Mouse (Mus musculus) gastrocnemius, postnatal 14 days (tissue): ENCODE measurements around the gene Trim44. TPM values are rescaled to one million over a fixed set of nuclear protein-coding genes. Genes with fewer than 3 reads are reported as not detected.

Experiments
- DNase-seq: peaks from one replicate; pipeline ENCODE4 v3.0.0; 2021; ENCODE audit warnings: mixed read lengths
- intact Hi-C: fragments of 180-260 bp; cut with DNase I; formaldehyde crosslinking; loops from one replicate; pipeline ENCODE4 v1.15.1; 2025; ENCODE audit warnings: low total_unique reads
- total RNA-seq, 2 experiments: library from RNA; stranded (reverse); gene quantifications; 2 replicates each; pipeline ENCODE4 v1.2.3; 2021

The Trim44 gene
- total RNA-seq, 2 experiments from 2014 or later, result 15.7 to 19.8 TPM

- intact Hi-C loops, result no loop called here
- no peak for DNase-seq
These were observed 34.1 kb downstream of the Trim44 start for GRCm38 (mm10) chr2:102373406-102374105.

GRCm38 (mm10) chr2:102372690-102373089, 34.9 kb downstream of the Trim44 start:
- intact Hi-C loops, result no loop called here
- DNase-seq, result no peak

DNA sequence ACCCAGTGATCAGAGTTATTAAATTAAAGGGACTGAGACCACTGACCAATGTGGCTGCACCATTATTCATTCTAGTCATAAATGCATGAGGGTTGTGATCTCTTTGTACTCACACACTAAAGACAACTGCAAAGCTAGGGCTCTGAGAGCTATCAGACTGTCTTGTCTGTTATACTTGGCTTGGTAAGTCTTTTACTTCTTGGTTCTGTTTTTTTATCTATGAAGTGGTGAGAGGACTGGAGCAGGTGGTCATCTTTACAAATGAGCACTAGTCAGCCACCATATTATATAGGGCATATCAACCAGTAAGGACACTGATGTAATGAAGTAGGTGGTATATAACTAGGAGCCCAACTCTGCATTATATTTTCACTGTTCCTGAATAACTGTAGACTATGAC, 36.3 kb downstream of the Trim44 start:
- intact Hi-C loops, result no loop called here
- no peak for DNase-seq

- DNase-seq, result no peak
- intact Hi-C loops, result no loop called here
These were observed 41.6 kb downstream of the Trim44 start for GRCm38 (mm10) chr2:102365983-102366545.

DNA sequence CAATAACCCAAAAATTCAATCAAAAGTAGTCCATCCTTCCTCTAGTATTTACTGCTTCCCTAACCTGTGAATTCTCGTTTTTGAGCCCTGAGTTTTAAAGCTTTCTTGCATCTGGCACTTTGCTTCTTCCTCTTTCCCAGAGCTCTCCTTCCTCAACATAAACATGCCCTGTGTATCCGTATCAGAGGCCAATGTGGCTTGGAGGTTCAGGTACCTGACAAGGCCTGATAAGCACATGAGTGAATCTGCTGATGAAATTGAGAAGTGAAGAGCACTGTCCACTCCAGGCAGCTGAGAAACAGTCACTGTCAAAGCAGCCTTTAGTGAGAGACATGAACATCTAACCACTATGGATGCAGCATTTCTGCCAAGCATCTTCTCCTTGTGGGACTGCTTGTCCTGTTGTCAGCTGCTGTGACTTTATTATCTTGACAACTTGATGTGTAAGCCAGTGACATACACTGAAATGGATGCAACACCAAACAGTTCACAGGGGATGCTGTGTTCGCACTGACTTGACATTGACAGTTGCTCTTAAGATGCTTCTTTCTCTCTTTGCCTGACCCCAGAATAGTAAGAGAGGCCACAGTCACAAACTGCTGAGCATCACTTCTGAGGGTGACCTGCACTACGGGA, 42.9 kb downstream of the Trim44 start:
- intact Hi-C loops, result no loop called here
- no peak for DNase-seq

GRCm38 (mm10) chr2:102362896-102363530, 44.6 kb downstream of the Trim44 start:
- intact Hi-C loops, result no loop called here
- no peak for DNase-seq

DNA sequence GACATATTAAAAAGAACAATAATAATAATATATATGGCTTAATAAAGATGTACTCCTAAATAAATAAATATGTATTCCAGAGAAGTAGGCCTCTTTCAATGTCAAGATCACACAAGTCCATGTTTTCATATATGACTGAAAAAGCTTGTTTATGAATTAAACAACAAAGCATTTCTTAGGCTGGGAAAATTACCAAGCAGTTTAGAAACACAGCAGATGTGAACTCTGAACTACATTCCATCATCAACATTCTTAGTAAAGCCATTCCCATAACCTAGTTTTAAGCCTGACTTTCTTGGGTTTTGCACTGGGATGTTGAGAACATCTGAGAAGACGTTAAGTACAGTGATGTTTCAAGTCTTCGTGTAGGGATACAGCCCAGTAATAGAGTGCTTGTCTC, 45.4 kb downstream of the Trim44 start:
- no peak for DNase-seq
- intact Hi-C loops, result no loop called here

DNA sequence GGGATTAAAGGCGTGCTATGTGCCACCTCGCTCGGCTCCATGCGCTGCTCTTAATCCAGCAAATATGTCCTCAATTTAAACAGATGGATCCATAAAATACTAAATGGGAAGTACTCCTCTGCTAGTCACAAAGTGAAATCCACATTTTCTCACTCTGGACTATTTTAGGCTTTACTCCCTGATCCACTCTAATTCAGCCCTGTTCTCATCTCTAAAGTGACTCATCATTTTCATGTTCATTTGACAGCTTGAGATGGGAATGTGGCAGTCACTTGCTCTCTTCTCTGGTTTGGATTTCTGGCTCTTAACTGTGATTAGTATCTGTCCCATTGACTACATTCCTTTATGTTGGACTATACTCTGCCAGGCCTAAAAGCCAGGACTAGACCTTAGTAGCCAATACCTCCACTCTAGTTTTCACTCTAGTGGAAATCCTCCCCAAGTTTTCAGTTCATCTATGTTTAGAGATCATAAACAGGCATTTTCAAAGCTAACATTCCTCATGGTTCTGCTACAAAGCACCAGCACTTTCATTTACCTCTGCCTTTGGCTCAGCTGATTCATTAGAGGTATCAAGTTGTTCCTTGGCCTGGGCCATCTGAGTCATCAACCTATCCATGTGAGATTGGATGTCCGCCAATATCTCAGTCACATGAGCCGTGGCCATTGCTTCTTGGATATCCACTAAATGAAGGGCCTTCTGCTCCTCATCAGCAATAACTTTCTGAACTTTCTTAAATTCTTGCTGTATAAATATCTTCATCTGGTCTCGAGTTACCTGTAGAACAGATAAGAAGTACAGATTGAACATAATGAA, 50.5 kb downstream of the Trim44 start:
- no peak for DNase-seq
- intact Hi-C loops, result no loop called here

GRCm38 (mm10) chr2:102354076-102354475, 53.6 kb downstream of the Trim44 start:
- DNase-seq, result no peak
- intact Hi-C loops, result no loop called here

DNA sequence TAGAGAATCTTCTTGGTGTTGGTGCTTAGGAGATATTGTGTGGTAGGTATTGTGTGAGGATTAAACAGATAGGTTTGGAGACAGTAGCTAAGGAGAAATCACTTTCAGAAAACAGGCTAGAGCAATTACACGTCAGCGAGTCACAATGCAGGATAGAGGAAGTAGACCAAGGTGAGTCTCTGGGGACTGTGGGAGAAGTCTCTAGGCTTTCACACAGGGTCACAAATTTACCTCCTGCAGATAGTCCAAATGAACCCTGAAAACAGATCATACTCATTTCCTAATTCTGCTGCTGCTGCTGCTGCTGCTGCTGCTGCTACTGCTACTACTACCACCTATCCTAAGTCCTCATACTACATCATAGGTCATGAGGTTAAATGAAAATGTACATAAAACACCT, 66.2 kb downstream of the Trim44 start:
- intact Hi-C loops, result no loop called here
- DNase-seq, result no peak

GRCm38 (mm10) chr2:102336816-102337215, 70.8 kb downstream of the Trim44 start:
- DNase-seq, result no peak
- intact Hi-C loops, result no loop called here

DNA sequence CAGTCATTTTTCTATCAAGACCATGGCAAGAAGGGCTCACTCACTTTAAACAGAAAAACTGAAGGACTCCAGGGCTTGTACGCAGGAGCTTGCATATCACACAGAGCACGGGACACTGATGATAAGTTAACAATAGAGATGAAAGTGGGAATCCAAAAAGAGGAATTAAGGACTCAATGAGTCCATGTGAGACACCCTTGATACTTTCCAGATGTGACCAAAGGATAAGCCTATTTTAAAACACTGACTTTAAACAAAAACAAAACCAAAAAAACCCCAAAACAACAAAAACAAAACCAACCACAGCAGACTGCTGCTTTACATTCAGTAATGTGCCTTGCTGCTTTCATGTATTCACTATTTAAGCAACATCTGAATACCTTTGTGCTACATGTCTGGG, 75.7 kb downstream of the Trim44 start:
- DNase-seq, result no peak
- intact Hi-C loops, result no loop called here

- DNase-seq, result no peak
- intact Hi-C loops, result no loop called here
These were observed 76.5 kb downstream of the Trim44 start for GRCm38 (mm10) chr2:102331092-102331491.

DNA sequence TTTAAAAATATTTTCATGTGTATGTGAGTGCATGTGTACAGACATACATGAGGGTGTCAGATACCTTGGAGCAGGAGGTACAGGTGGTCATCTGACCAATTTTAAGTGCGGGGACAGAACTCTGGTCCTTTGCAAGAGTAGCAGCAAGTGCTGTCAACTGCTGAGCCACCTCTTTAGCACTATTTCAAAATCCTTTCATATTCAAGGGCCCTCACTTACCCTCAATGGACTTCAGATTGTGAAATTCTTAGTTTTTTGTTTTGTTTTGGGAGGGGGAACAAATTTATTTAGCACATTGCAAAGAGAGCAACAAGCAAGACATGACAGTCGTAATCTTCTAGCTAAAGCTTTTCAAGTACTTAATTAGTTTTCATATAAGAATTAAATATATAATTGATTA, 81.7 kb downstream of the Trim44 start:
- no peak for DNase-seq
- intact Hi-C loops, result no loop called here

- no peak for DNase-seq
- intact Hi-C loops, result no loop called here
These were observed 83.3 kb downstream of the Trim44 start for GRCm38 (mm10) chr2:102324336-102324735.

DNA sequence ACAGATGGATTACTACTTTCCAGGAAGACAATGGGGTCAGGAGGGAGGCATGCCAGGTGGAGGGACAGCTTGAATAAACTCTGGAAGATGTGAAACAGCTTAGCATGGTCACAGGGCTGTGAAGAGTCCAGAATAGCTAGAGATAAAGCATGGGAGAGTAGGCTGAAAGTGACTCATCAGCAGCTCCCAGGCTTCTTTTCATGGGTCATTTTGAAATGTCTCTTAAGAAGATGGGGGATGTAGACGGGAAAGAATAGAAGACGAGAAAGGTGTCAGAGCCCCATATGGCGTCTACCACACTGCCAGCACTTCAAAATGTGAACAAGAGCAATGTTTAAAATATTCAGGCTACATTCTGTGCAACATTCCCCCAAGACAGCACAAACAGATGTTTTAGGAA, 91.1 kb downstream of the Trim44 start:
- intact Hi-C loops, result no loop called here
- no peak for DNase-seq

GRCm38 (mm10) chr2:102315153-102315552, 92.5 kb downstream of the Trim44 start:
- DNase-seq, result no peak
- intact Hi-C loops, result no loop called here

DNA sequence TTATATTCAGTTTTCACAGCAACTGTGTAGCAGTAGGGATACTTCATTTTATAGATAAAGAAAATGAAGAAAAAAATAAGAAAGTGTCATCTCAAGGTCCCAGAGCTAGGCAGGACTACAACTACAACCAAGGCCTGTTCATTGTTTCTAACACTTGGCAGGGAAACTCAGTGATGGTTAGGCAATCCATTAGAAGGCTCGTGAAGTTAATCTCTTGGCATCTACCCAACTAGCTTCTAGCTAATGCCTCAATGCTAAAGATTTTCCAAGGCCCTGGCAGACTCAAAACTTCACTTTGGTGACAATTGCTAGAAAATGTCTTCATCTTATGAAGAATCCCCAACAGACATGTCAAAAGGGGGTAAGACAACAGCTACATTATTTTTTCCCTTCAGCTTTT, 93.0 kb downstream of the Trim44 start:
- intact Hi-C loops, result no loop called here
- DNase-seq, result no peak

DNA sequence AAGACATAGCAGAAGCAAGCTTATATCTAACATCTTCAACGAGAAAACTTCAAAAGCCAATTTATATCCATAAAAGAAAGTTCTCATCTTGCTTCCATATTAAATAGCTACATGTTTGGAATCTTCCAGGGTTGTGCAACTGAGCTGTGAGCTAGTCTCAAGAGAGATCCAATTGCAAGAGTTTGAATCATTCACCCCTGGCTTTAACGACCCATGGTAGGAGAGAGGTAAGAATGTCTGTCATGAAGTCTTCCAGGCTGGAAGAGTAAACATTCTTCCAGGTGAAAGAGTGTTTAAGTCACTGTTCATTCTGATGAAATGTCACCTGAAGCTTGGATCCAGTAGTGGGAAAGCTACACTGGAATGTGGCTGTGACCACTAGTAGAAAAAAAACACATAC, 93.6 kb downstream of the Trim44 start:
- intact Hi-C loops, result no loop called here
- no peak for DNase-seq

- DNase-seq, result no peak
- intact Hi-C loops, result no loop called here
These were observed 94.7 kb downstream of the Trim44 start for GRCm38 (mm10) chr2:102312903-102313302.
